Mouse (Mus musculus) erythroblast, embryonic 14.5 days (primary cell): ENCODE data around the gene Zfp988. TPM values are rescaled to one million over a fixed set of nuclear protein-coding genes. Genes with fewer than 3 reads are reported as not detected.
"Not testable (repeated sequence)": the region's sequence is repeated elsewhere in the genome, so short reads cannot be mapped to it uniquely, and the experiment has no call there.

Source experiments
- H3K27me3 ChIP-seq: 2 replicates; pipeline ENCODE4 v1.6.1; 2012; ENCODE audit warnings: inconsistent platforms; ENCODE audit not compliant: control insufficient read depth
- H3K36me3 ChIP-seq: 2 replicates; pipeline ENCODE4 v1.6.1; 2012; ENCODE audit warnings: mild to moderate bottlenecking, inconsistent platforms; ENCODE audit not compliant: control insufficient read depth
- H3K4me1 ChIP-seq: 2 replicates; pipeline ENCODE4 v1.6.1; 2012; ENCODE audit warnings: inconsistent platforms; ENCODE audit not compliant: control insufficient read depth
- H3K4me3 ChIP-seq: replicated peaks from 2 replicates; pipeline ENCODE3; 2012; ENCODE audit warnings: moderate library complexity, mild to moderate bottlenecking, inconsistent platforms
- H3K9me3 ChIP-seq: 2 replicates; pipeline ENCODE4 v1.6.1; 2012; ENCODE audit warnings: low read length, inconsistent platforms, mixed read lengths; ENCODE audit not compliant: control insufficient read depth
- polyA plus RNA-seq: library from polyadenylated mRNA; stranded (reverse); fragments of >175 nt; gene quantifications from 2 replicates; pipeline ENCODE4 v1.2.3, GENCODE M21; 2012

The Zfp988 gene
- polyA plus RNA-seq, 1 experiment = not detected

DNA sequence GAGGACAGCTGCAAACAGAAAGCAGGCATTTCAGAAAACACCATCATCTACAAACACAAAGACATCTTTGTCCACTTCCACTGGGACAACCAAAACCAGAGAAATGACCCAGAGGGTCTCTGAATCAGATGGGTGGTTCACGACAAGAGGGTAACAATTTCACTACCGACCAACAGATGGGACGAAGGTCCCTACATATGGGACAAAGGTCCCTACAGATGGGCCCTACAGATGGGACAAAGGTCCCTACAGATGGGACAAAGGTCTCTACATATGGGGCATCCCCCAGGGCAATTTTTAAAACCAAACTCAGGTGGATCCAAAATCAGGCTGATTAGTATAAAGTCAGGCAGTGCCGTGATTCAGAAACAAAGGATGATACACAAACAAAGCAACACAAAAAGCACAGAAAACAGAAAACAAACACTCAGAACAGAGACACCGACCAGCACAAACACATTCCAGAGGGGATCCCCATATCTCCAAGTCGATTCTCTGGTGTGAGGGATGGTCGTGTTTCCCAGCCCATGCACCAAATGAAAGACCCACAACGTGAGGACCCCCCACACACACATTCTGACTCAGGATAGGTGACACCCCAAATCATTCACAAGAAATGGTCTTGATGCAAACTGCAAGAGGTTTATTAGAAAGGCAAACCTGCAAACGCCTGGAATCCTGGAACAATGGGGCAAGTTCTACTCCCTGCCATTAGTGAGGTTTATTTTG, 44.4 kb downstream of the Zfp988 start:
- not testable (repeated sequence) for H3K4me1 ChIP-seq, H3K36me3 ChIP-seq, H3K4me3 ChIP-seq, H3K27me3 ChIP-seq
- peaks cover 17% of the 10 kb centered on the region for H3K9me3 ChIP-seq

DNA sequence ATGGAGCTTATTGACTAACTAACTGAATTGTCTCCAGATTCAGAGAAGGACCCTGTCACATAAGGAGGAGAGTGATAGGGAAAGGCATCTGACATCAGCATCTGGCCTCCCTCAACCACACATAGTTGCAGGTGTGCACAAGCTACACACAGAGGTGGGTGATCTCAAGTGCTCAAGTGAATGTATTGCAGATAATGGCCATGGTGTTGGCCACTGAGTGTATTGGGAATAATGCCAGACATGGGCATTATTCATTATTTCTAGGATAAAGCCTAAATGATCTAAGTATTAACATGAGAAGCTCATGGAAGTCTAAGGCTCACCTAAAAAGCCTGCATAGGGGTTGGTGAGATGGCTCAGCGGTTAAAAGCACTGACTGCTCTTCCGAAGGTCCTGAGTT, 45.1 kb downstream of the Zfp988 start:
- H3K9me3 ChIP-seq = peaks cover 17% of the 10 kb centered on the region
- H3K4me3 ChIP-seq, H3K36me3 ChIP-seq, H3K27me3 ChIP-seq, H3K4me1 ChIP-seq: not testable (repeated sequence)

DNA sequence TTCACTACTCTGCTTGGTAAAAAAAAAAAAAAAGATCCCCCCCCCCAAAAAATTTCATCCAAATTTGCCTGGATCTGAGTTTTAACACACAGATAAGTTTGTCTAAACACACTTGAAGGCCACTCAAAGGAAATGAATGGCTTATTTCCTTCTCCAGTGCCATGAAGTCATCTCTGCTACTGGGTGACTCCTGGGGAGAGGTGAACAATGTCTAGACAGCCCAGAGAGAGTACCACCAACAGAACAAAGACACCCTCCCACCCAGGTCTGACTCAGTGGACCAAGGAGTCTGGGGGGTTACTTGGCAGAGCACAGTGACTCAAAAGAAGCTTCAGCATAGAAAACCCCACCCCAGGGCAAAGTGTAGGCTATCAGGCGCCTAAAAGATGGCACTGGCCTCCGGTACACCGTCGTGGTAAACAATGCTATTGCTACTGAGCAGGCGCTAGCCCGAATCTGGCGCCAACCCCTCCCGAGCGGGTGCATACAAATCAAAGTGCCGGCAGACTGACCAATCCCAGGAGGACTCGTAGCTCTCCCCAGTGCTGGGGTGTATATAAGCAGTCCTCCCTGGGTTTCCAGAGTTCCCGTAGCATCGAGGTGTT, 46.0 kb downstream of the Zfp988 start:
- H3K9me3 ChIP-seq = peaks cover 17% of the 10 kb centered on the region
- not testable (repeated sequence) for H3K4me3 ChIP-seq, H3K4me1 ChIP-seq, H3K27me3 ChIP-seq, H3K36me3 ChIP-seq

DNA sequence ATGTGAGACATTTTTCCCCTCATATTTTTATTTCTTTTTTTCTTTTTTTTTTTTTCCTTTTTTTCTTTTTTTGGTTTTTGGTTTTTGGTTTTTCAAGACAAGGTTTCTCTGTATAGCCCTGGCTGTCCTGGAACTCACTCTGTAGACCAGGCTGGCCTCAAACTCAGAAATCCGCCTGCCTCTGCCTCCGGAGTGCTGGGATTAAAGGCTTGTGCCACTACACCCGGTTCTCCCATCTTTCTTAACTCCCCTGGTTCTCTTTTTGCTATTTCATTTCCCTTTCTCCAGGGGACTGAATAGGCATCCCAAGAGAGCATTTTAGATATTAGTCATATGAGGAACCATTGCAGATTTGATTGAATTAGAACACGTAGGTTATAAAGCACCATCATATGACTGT, 48.2 kb downstream of the Zfp988 start:
- not testable (repeated sequence) for H3K36me3 ChIP-seq, H3K4me3 ChIP-seq, H3K27me3 ChIP-seq, H3K4me1 ChIP-seq
- H3K9me3 ChIP-seq = peaks cover 15% of the 10 kb centered on the region

DNA sequence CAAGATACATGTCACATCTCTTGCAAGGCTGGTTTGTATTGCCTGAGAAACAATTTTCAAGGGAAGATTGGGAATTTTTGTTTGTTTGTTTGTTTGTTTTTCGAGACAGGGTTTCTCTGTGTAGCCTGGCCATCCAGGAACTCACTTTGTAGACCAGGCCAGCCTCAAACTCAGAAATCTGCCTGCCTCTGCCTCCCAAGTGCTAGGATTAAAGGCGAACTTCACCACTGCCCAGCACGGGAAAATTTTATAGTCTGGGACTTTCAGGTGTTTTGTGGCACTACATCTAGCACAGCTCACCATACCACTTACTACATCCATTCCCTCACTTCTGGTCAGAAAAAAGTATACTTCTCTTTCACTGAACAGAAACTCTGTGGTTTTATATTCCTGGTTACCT, 50.6 kb downstream of the Zfp988 start:
- H3K4me3 ChIP-seq = not testable (repeated sequence)

DNA sequence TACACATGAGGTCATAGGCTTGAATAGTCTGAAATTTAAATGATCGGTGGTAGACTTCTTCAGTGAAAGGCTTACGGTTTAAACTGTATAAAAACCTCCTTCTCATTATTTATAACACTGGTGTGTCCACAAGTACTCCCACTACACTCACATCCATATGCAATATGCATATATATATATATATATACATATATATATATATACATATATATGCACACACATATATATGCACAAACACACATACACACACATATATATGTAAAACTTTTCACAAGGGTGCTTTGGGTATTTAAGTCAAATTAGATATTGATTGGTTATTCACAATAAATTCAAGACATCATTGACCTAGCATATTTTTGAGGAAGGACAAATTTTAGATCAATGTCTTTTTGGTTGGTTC, 51.7 kb downstream of the Zfp988 start:
- not testable (repeated sequence) for H3K4me3 ChIP-seq, H3K27me3 ChIP-seq, H3K9me3 ChIP-seq, H3K4me1 ChIP-seq, H3K36me3 ChIP-seq

More for the DNA sequence above, 50.6 kb downstream of the Zfp988 start:
- H3K27me3 ChIP-seq, H3K36me3 ChIP-seq, H3K9me3 ChIP-seq, H3K4me1 ChIP-seq: not testable (repeated sequence)

DNA sequence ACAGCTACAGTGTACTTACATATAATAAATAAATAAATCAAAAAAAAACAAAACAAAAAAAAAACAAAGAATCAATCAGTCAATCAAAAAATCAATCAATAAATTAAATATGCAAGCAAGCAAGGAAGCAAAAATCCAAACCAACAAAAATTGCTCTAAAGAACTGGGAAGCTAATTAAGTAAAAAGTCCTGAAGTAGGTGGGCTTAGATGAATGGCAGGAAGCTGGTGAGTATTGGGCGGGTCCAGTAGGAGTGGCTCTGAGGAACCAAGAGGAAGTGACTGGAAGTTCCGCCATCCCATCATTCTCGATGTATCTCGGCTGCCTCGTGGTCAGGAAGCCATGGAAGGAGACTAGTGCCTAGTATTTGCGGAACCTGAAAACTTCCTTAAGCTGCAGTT, 55.5 kb downstream of the Zfp988 start, which contains the start of gene Zfp978:
Gene Zfp978, plus strand, starts transcription at position 301 of the 400 bp plus-strand sequence.
- not testable (repeated sequence) for H3K36me3 ChIP-seq

DNA sequence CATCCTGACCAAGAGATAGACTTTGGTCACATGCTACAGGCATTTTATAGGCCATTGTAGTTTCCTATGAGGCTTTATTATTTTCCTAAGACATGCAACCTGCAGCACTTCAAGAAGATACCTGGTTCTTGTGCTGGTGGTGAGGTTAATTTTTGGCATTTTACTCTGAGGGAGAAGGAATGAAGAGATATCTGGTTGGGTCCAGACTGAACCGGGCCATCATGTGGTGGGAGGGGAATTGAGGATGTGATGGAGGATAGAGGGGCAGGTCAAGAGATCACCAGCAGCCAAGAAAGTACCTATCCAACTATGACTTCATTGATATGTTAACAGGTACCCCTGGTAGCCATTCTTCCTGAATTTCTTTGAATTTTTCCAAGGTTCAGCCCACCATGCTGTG, 56.4 kb downstream of the Zfp988 start:
- H3K36me3 ChIP-seq, H3K27me3 ChIP-seq: not testable (repeated sequence)

More for the DNA sequence above, 55.5 kb downstream of the Zfp988 start, which contains the start of gene Zfp978:
- not testable (repeated sequence) for H3K9me3 ChIP-seq, H3K27me3 ChIP-seq, H3K4me3 ChIP-seq, H3K4me1 ChIP-seq

DNA sequence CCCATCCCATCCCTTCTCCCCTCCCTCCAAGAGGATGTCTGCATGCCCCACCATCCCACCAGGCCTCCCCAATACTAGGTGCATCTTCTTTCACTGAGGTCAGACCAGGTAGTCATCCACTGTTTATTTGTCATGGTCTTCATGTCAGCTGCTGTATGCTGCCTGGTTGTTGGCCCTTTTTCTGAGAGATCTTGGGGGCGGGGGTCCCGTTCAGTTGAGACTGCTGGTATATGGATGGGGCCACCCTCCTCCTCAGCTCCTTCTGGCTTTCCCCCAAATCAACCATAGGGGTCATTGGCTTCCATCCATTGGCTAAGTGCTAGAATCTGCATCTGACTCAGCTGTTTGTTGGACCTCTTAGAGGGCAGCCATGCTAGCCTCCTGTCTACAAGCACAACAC, 64.1 kb downstream of the Zfp988 start:
- H3K36me3 ChIP-seq, H3K4me1 ChIP-seq, H3K4me3 ChIP-seq, H3K27me3 ChIP-seq, H3K9me3 ChIP-seq: not testable (repeated sequence)

More for the DNA sequence above, 56.4 kb downstream of the Zfp988 start:
- not testable (repeated sequence) for H3K9me3 ChIP-seq, H3K4me1 ChIP-seq, H3K4me3 ChIP-seq

DNA sequence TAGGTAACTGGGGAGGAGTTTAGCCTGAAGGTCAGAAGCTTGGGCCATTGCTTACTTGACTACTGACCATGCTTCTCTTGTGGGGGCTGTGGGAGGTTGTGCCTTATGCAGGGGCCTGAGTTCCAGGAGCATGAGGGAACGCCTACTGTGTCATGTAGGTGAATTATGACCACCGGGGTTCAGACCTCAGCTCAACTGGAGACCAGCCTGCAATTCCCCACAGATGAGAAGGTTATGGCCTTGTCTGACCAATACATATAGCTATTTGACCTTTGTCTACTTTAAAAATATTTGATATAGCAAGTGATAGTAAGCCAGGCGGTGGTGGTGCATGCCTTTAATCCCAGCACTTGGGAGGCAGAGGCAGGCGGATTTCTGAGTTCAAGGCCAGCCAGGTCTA, 77.7 kb downstream of the Zfp988 start:
- H3K9me3 ChIP-seq, H3K4me1 ChIP-seq, H3K36me3 ChIP-seq, H3K27me3 ChIP-seq, H3K4me3 ChIP-seq: not testable (repeated sequence)

Other genes with a start within 250 kb of the Zfp988 start
- gene Zfp991, start 173.6 kb upstream of the Zfp988 start, polyA plus RNA-seq = not detected in 2 replicates
- not detected in 2 replicates for gene Zfp978, start 55.6 kb downstream of the Zfp988 start, polyA plus RNA-seq
- not detected in 2 replicates for gene Zfp982, start 186.7 kb downstream of the Zfp988 start, polyA plus RNA-seq
- gene Gm16503, start 234.5 kb downstream of the Zfp988 start, polyA plus RNA-seq = not detected in 2 replicates
- not detected in 2 replicates for gene Zfp985, start 247.6 kb downstream of the Zfp988 start, polyA plus RNA-seq